Mouse (Mus musculus) cerebellum, adult 2 months (tissue): ENCODE measurements at regions not wholly inside any gene's neighbourhood (a gene's known extent, or its start where the extent isn't known, plus 50 kb on each side); places are given as distances from the start of the nearest gene placed in this dataset.

Source experiments
- DNase-seq, 2 experiments: peaks; one replicate each; pipeline ENCODE4 v3.0.0; 2021
- H3K27ac ChIP-seq: fragments of 200-500 bp; 2 replicates; pipeline ENCODE4 v1.5.1; 2012; ENCODE audit warnings: low read length, control low read depth, inconsistent platforms; ENCODE audit not compliant: insufficient read depth
- H3K27me3 ChIP-seq: fragments of 200-500 bp; 2 replicates; pipeline ENCODE4 v1.6.1; 2012; ENCODE audit warnings: inconsistent platforms, mild to moderate bottlenecking, low read length, moderate library complexity; ENCODE audit not compliant: control insufficient read depth, insufficient read depth
- H3K4me1 ChIP-seq: fragments of 200-500 bp; 2 replicates; pipeline ENCODE4 v1.6.1; 2011; ENCODE audit warnings: low read length; ENCODE audit not compliant: control insufficient read depth, insufficient read depth
- H3K4me3 ChIP-seq: fragments of 200-500 bp; replicated peaks from 2 replicates; pipeline ENCODE3; 2011; ENCODE audit warnings: mild to moderate bottlenecking, low read depth, low read length, control low read depth; ENCODE audit not compliant: insufficient read depth
- CTCF ChIP-seq: fragments of 200-500 bp; IDR thresholded peaks from 2 replicates; pipeline ENCODE4 v1.5.1; 2011; ENCODE audit warnings: low read depth, mild to moderate bottlenecking, control low read depth, low read length, moderate library complexity, borderline replicate concordance; ENCODE audit not compliant: insufficient read depth
- POLR2A ChIP-seq: fragments of 200-500 bp; IDR thresholded peaks from 2 replicates; pipeline ENCODE4 v1.6.1; 2011; ENCODE audit warnings: low read length, control low read depth, borderline replicate concordance; ENCODE audit not compliant: insufficient read depth
- WGBS: fragments of 180-500 bp; shearing (Covaris S2); methylation state at CpG from one replicate; pipeline ENCODE4 v1.1.7; 2018; 5-methylcytosine and 5-hydroxymethylcytosine counted together

DNA sequence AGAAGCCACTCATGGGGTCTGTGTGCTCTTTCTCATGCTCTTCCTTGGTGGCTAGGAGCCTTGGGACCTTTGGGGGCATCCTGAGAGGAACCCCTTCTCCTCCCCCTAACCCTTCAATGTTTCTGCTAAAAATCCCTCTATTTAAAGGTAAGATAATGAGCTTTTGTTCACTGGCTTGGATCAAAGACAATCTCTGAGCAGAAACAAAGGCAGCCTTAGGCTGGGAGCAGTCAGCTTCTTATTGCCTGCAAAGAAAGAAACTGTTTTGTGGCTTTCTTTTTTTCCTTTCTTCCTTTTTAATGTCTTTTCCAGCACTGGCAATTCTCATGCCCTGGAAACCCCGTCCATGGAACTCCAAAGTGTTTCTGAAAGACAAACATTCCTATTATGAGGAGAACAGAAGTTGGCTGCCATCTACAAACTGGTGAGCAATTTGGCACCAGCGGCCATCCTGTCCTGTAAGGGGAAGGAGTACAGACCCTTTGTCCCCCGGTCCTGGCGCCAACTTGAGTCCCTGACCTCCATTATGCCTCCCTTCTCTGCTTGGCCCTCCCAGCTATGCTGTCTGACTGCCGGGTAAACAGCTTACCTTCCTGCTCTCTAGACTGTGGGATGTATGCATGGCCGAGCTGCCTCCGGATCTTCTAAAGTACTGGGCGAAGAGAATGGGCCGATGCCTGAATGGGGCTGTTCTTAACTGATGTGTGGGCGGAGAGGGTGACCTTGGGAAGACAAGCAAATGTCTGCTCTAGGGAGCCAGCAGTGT lies 56.4 kb upstream of the Pabpc6 start:
- TF ChIP-seq POLR2A (no peak), CTCF (no peak)
- H3K4me1 ChIP-seq: no peaks in the 10 kb centered on the region
- peak in 1 of 2 experiments; percentile 32 for DNase-seq
- WGBS: 22% methylated on average over 10 of the region's 10 CpGs
- H3K27me3 ChIP-seq: no peaks in the 10 kb centered on the region; the same call in 1 of the 2 replicates
- peak overlapping the region; percentile 27; the same call in 1 of the 2 replicates for H3K27ac ChIP-seq
- H3K4me3 ChIP-seq: no peak overlapping the region

DNA sequence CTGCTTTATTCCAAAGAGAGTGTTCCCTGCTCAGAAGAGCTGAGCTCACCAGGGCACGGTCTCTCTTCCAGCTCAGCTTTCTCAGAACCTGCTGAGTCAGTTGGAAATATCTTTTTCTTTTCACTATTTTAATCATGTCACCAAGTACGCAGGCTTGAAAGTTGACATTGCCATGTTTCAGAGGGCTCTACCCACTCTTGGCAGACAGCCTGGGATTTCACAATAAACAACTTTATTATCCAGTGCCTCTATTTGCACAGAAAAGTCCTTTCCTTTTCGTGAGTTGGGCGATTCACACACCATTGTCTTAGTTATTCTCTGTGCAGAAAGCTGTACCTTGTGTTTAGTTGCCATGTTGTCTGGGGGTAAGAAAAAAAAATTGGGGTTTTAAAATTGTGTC lies 54.0 kb upstream of the Pabpc6 start:
- no peaks in the 10 kb centered on the region for H3K4me1 ChIP-seq
- H3K27ac ChIP-seq: no peak overlapping the region
- no peaks in the 10 kb centered on the region; the same call in 1 of the 2 replicates for H3K27me3 ChIP-seq
- 40% methylated on average over 4 of the region's 4 CpGs for WGBS
- no peak overlapping the region for H3K4me3 ChIP-seq
- no peak for TF ChIP-seq POLR2A
- TF ChIP-seq CTCF: no peak
- DNase-seq: no peak

DNA sequence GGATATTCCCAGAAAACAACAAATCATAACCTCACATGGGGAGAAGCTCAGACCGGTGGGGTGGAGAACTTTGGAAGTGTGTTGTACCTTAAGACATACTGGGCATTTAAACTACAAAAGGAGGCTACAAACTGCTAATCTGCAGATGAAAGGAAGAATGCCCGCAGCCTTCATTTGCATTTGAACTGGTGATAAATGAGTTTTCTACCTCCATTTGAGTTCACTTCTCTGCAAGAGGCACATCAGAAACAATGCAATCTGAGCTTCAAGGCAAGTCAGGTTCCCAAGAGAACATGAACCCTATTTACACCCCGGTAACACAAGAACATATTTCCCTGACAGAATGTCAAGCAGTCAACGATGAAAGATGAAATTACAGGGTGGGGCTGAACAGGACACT lies 53.2 kb upstream of the Pabpc6 start:
- Histone ChIP-seq H3K4me3 (no peak overlapping the region), H3K4me1 (no peaks in the 10 kb centered on the region), H3K27ac (no peak overlapping the region), H3K27me3 (no peaks in the 10 kb centered on the region; the same call in 1 of the 2 replicates)
- TF ChIP-seq POLR2A: no peak
- TF ChIP-seq CTCF: no peak
- no peak for DNase-seq
- 19% methylated on average over 4 of the region's 4 CpGs for WGBS
